Mouse (Mus musculus): ENCODE data around the gene Sgce. TPM values are rescaled to one million over a fixed set of nuclear protein-coding genes. Genes with fewer than 3 reads are reported as not detected.
"Not testable (repeated sequence)": the region's sequence is repeated elsewhere in the genome, so short reads cannot be mapped to it uniquely, and the experiment has no call there.

Gene Sgce
- polyA plus RNA-seq, 1 experiment from 2014 or later, result 65.9 TPM

GRCm38 (mm10) chr6:4664313-4664712, 82.7 kb downstream of the Sgce start:
- 82% methylated on average over 2 of the region's 2 CpGs for WGBS

DNA sequence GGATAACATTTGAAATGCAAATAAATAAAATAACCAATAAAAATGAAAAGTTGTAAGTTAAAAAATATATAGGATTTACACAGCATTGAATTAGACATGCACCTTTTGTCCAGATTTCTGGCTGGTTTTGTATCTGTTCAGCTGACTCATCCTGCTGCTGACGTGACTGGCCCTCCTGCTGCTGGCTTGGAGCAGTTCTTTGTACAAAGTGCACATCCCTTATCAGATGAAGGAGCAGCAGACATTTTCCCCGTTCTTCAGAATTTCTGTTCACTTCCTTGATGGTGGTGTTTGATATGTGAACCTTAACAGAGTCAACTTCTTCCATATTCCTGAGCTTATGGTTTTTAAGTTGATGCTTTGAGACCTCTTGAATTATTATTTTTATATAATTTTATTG, 83.5 kb downstream of the Sgce start:
- H3K4me1 ChIP-seq (replicated peaks), result peaks cover 12% of the 10 kb centered on the region
- H3K36me3 ChIP-seq, result no peaks in the 10 kb centered on the region
- H3K27ac ChIP-seq, result no peak overlapping the region
- no peaks in the 10 kb centered on the region for H3K9me3 ChIP-seq
- 60% methylated on average over 2 of the region's 2 CpGs for WGBS
- H3K27me3 ChIP-seq (ENCODE audit: insufficient read depth, poor library complexity, severe bottlenecking), result no peaks in the 10 kb centered on the region
- no peak for DNase-seq (ENCODE audit: low spot score)
- H3K4me3 ChIP-seq, result no peak overlapping the region

More at GRCm38 (mm10) chr6:4664313-4664712, 82.7 kb downstream of the Sgce start:
- Histone ChIP-seq H3K27ac (no peak overlapping the region), H3K27me3 (ENCODE audit: insufficient read depth, poor library complexity, severe bottlenecking) (no peaks in the 10 kb centered on the region), H3K36me3 (no peaks in the 10 kb centered on the region), H3K4me1 (replicated peaks) (peaks cover 12% of the 10 kb centered on the region), H3K9me3 (no peaks in the 10 kb centered on the region), H3K4me3 (no peak overlapping the region)
- DNase-seq (ENCODE audit: low spot score), result no peak

- WGBS, result 85% methylated on average over 13 of the region's 13 CpGs
- no peak overlapping the region for H3K4me3 ChIP-seq
- no peak for DNase-seq (ENCODE audit: low spot score)
- H3K4me1 ChIP-seq (replicated peaks), result peaks cover 12% of the 10 kb centered on the region
- no peak overlapping the region for H3K27ac ChIP-seq
- H3K27me3 ChIP-seq (ENCODE audit: insufficient read depth, poor library complexity, severe bottlenecking), result no peaks in the 10 kb centered on the region
- no peaks in the 10 kb centered on the region for H3K9me3 ChIP-seq
- no peaks in the 10 kb centered on the region for H3K36me3 ChIP-seq
Observed at GRCm38 (mm10) chr6:4658861-4659260, 88.1 kb downstream of the Sgce start.

DNA sequence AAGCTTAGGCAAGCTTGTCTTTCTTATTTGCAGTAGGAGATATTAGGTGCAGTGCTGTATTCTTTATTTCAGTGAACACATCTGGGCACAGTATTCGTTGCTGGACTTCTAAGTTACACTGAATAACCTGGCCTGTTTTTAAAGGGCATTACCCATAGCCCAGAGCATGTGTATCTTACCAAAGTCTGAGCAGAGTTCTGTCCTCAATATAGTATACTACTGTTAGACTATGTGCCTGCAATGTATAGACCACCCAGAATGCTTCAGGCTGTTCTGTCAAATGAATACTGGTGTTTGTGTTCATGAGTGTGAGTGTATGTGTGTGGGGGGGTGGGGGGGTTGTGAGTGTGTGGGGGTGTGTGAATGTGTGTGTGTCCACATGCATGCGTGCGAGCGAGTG, 91.1 kb downstream of the Sgce start:
- no peak for DNase-seq (ENCODE audit: low spot score)
- Histone ChIP-seq H3K4me1 (replicated peaks) (peaks cover 6% of the 10 kb centered on the region), H3K27me3 (ENCODE audit: insufficient read depth, poor library complexity, severe bottlenecking) (no peaks in the 10 kb centered on the region), H3K27ac (no peak overlapping the region), H3K9me3 (peaks cover 4% of the 10 kb centered on the region), H3K36me3 (no peaks in the 10 kb centered on the region), H3K4me3 (no peak overlapping the region)
- WGBS, result 96% methylated on average over 4 of the region's 4 CpGs

- Histone ChIP-seq H3K27ac (no peak overlapping the region), H3K27me3 (ENCODE audit: insufficient read depth, poor library complexity, severe bottlenecking) (no peaks in the 10 kb centered on the region), H3K36me3 (no peaks in the 10 kb centered on the region), H3K4me1 (replicated peaks) (peaks cover 1% of the 10 kb centered on the region; the same call in 1 of the 2 replicates), H3K9me3 (peaks cover 4% of the 10 kb centered on the region), H3K4me3 (no peak overlapping the region)
- no peak for DNase-seq (ENCODE audit: low spot score)
- 80% methylated on average over 5 of the region's 5 CpGs for WGBS
Observed at GRCm38 (mm10) chr6:4655466-4655865, 91.5 kb downstream of the Sgce start.

- H3K4me1 ChIP-seq (replicated peaks); H3K4me3 ChIP-seq; H3K27me3 ChIP-seq (ENCODE audit: insufficient read depth, poor library complexity, severe bottlenecking); H3K9me3 ChIP-seq; H3K36me3 ChIP-seq; H3K27ac ChIP-seq; DNase-seq (ENCODE audit: low spot score): not testable (repeated sequence)
- 94% methylated on average over 12 of the region's 12 CpGs for WGBS
Observed at GRCm38 (mm10) chr6:4653741-4654140, 93.3 kb downstream of the Sgce start.

- WGBS, result 77% methylated on average over 8 of the region's 8 CpGs
- no peak overlapping the region for H3K27ac ChIP-seq
- no peak overlapping the region for H3K4me3 ChIP-seq
- DNase-seq (ENCODE audit: low spot score), result no peak
- H3K27me3 ChIP-seq (ENCODE audit: insufficient read depth, poor library complexity, severe bottlenecking), result no peaks in the 10 kb centered on the region
- no peaks in the 10 kb centered on the region for H3K4me1 ChIP-seq (replicated peaks)
- H3K36me3 ChIP-seq, result no peaks in the 10 kb centered on the region
- peaks cover 4% of the 10 kb centered on the region for H3K9me3 ChIP-seq
Observed at GRCm38 (mm10) chr6:4652596-4653134, 94.3 kb downstream of the Sgce start.

DNA sequence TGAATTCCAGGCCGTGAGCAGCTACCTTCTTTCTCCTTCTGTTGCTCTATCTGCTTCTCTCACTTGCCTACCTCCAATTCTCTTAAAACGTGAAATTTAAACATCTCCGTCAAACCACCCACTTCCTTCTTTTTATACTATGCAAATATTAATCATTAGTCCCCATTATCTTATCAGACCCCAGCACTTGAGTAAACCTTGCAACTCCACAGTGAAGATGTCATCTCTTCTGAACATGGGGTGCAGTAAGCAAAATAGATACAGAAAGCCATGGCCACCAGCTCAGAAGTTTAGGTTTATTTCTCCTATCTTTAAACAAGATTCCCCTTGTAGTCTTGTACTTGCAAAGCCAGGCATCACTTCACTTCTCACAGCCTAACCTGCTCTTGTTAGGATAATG, 99.7 kb downstream of the Sgce start:
- DNase-seq (ENCODE audit: low spot score), result no peak
- Histone ChIP-seq H3K9me3 (no peaks in the 10 kb centered on the region), H3K4me3 (no peak overlapping the region), H3K27ac (no peak overlapping the region), H3K27me3 (ENCODE audit: insufficient read depth, poor library complexity, severe bottlenecking) (no peaks in the 10 kb centered on the region), H3K4me1 (replicated peaks) (no peaks in the 10 kb centered on the region), H3K36me3 (peaks cover 3% of the 10 kb centered on the region)
- 92% methylated on average over 3 of the region's 3 CpGs for WGBS

DNA sequence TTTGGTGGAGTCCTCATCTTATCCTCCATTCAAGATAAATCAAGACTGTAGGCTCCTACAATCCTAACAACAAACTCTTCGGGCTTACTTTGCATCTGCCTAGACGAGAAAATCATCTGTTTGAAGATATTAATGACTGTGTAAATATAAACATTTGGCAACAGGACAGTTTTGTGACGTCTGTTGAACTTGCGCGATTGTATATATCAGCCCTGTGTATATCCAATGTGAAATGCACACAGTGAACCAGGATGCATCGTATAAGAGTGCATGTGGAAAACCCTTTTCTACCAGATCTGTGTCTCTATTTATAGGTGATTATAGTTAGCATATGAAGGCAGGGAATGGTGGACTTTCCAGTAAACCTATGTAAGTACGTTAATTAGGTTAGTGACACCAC, 104.9 kb downstream of the Sgce start:
- Histone ChIP-seq H3K36me3 (peaks cover 45% of the 10 kb centered on the region), H3K27me3 (ENCODE audit: insufficient read depth, poor library complexity, severe bottlenecking) (no peaks in the 10 kb centered on the region), H3K4me3 (no peak overlapping the region), H3K27ac (no peak overlapping the region), H3K9me3 (no peaks in the 10 kb centered on the region), H3K4me1 (replicated peaks) (no peaks in the 10 kb centered on the region)
- 95% methylated on average over 7 of the region's 7 CpGs for WGBS
- DNase-seq (ENCODE audit: low spot score), result no peak

DNA sequence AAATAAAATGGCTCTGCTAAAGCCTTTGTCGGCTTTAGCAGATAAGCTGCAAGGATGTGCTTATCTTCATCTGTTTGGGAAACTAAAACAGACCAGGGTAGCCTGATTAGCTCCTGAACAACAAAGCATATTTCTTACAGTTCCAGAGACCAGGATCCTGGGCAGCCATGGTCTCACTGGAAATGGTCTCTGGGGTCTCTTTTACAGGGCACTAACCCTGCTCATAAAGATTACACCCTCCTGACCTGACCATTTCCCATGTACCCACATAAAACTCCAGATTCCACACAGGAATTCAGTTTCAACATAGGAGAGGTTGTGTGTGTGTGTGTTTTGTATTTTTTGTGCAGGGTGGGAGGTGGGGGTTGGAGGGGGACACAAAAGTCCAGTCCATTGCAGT, 112.2 kb downstream of the Sgce start:
- 89% methylated on average over 1 of the region's 1 CpGs for WGBS
- Histone ChIP-seq H3K27me3 (ENCODE audit: insufficient read depth, poor library complexity, severe bottlenecking) (no peaks in the 10 kb centered on the region), H3K4me1 (replicated peaks) (peaks cover 39% of the 10 kb centered on the region), H3K27ac (0 out of 2 replicates have a peak overlapping the region, but pooled peaks have one; percentile 35), H3K4me3 (no peak overlapping the region), H3K9me3 (no peaks in the 10 kb centered on the region), H3K36me3 (peaks cover 49% of the 10 kb centered on the region)
- no peak for DNase-seq (ENCODE audit: low spot score)

- H3K27me3 ChIP-seq (ENCODE audit: insufficient read depth, poor library complexity, severe bottlenecking), result no peaks in the 10 kb centered on the region
- H3K9me3 ChIP-seq, result no peaks in the 10 kb centered on the region
- H3K4me3 ChIP-seq, result no peak overlapping the region
- peaks cover 39% of the 10 kb centered on the region for H3K4me1 ChIP-seq (replicated peaks)
- DNase-seq (ENCODE audit: low spot score), result no peak
- H3K27ac ChIP-seq, result no peak overlapping the region
- WGBS, result 42% methylated on average over 4 of the region's 4 CpGs
- H3K36me3 ChIP-seq, result peaks cover 51% of the 10 kb centered on the region
Observed at GRCm38 (mm10) chr6:4633189-4633588, 113.8 kb downstream of the Sgce start.

DNA sequence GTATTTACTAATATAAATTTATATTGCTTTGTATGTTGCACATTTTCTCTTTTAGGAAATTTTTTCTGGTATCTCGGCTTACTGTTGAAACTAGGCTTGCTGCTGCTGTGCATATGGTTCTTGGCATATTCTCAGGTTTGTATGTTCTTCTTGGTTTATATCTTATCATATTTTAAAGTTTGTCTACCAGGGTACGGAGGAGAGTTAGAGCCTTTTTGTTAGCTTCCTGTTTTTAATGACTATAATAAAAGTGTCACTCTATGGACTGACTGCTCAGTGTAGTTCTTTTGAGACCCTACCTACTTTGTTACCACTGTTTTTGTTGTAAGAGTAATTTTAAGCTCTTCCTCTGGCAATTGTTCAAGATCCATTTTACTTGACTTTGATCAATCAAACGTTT, 115.5 kb downstream of the Sgce start:
- WGBS, result 76% methylated on average over 3 of the region's 3 CpGs
- DNase-seq (ENCODE audit: low spot score), result no peak
- no peaks in the 10 kb centered on the region for H3K9me3 ChIP-seq
- peaks cover 39% of the 10 kb centered on the region for H3K4me1 ChIP-seq (replicated peaks)
- no peak overlapping the region for H3K4me3 ChIP-seq
- peaks cover 42% of the 10 kb centered on the region for H3K36me3 ChIP-seq
- H3K27me3 ChIP-seq (ENCODE audit: insufficient read depth, poor library complexity, severe bottlenecking), result no peaks in the 10 kb centered on the region
- no peak overlapping the region for H3K27ac ChIP-seq
